Mouse (Mus musculus) G1E (cell line): ENCODE measurements at regions not wholly inside any gene's neighbourhood (a gene's known extent, or its start where the extent isn't known, plus 50 kb on each side); places are given as distances from the start of the nearest gene placed in this dataset.

Experiments used
- ATAC-seq: 2 replicates; pipeline ENCODE4 v1.8.0; 2016; ENCODE audit warnings: mild to moderate bottlenecking; ENCODE audit not compliant: insufficient number of reproducible peaks, poor library complexity, low FRiP score, severe bottlenecking; ENCODE audit errors: extremely low read depth
- DNase-seq: peaks from one replicate; pipeline ENCODE4 v3.0.0; 2012; ENCODE audit warnings: low spot score
- H3K27me3 ChIP-seq: 2 replicates; pipeline ENCODE4 v1.6.1; 2012; ENCODE audit warnings: mild to moderate bottlenecking, low read length, inconsistent platforms; ENCODE audit not compliant: insufficient read depth
- H3K36me3 ChIP-seq: replicated peaks from 2 replicates; pipeline ENCODE3; 2012; ENCODE audit warnings: mild to moderate bottlenecking, inconsistent platforms
- H3K4me1 ChIP-seq: 2 replicates; pipeline ENCODE4 v1.6.1; 2012; ENCODE audit warnings: low read depth, low read length, inconsistent platforms, mixed read lengths; ENCODE audit not compliant: insufficient read depth
- H3K4me3 ChIP-seq: 2 replicates; pipeline ENCODE4 v1.5.1; 2012; ENCODE audit warnings: low read depth, mild to moderate bottlenecking, inconsistent platforms, low read length, moderate library complexity, mixed read lengths
- H3K9me3 ChIP-seq: replicated peaks from 2 replicates; pipeline ENCODE4 v1.6.1; 2012; ENCODE audit warnings: inconsistent platforms
- CTCF ChIP-seq: IDR thresholded peaks from 2 replicates; pipeline ENCODE4 v1.5.1; 2012; ENCODE audit warnings: low read depth, low read length, inconsistent platforms, mixed read lengths
- GATA1 ChIP-seq: IDR thresholded peaks from 2 replicates; pipeline ENCODE4 v1.6.1; 2012; ENCODE audit warnings: borderline replicate concordance, low read length, inconsistent platforms, mixed read lengths
- GATA2 ChIP-seq: IDR thresholded peaks from 2 replicates; pipeline ENCODE4 v1.6.1; 2012; ENCODE audit warnings: low read depth, low read length, inconsistent platforms, borderline replicate concordance
- POLR2AphosphoS5 ChIP-seq: IDR thresholded peaks from 2 replicates; pipeline ENCODE4 v1.6.1; 2012; ENCODE audit warnings: low read depth, low read length, inconsistent platforms; ENCODE audit not compliant: insufficient replicate concordance
- TAL1 ChIP-seq: conservative IDR thresholded peaks from 2 replicates; pipeline ENCODE4 v1.6.1; 2012; ENCODE audit warnings: low read depth, low read length, inconsistent platforms, mixed read lengths

DNA sequence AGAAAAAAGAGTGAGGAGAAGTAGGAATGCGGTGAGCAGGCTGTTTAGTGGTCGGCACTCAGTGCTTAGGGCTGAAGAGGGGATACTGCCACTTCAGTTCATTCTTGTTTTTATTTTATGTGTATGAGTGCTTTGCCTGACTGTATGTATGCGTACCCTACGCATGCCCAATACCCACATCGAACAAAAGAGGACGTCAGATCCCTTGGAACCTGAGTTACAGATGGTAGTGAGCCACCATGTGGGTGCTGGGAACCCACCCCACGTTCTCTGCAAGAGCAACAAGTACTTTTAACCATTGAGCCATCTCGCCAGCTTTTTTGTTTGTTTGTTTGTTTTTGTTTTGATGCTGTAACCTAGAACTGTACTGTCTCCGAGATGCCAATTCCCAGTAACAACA, 65.5 kb downstream of the Ccdc54 start:
- no peaks in the 10 kb centered on the region for H3K36me3 ChIP-seq
- H3K27me3 ChIP-seq, result peaks cover 24% of the 10 kb centered on the region
- no peaks in the 10 kb centered on the region for H3K9me3 ChIP-seq
- ATAC-seq (no peak), DNase-seq (no peak)
- TF ChIP-seq GATA2, result no peak
- no peak for TF ChIP-seq POLR2AphosphoS5
- TF ChIP-seq TAL1, result no peak
- TF ChIP-seq GATA1, result no peak
- TF ChIP-seq CTCF, result no peak
- peaks cover 12% of the 10 kb centered on the region for H3K4me1 ChIP-seq
- H3K4me3 ChIP-seq, result no peak overlapping the region

DNA sequence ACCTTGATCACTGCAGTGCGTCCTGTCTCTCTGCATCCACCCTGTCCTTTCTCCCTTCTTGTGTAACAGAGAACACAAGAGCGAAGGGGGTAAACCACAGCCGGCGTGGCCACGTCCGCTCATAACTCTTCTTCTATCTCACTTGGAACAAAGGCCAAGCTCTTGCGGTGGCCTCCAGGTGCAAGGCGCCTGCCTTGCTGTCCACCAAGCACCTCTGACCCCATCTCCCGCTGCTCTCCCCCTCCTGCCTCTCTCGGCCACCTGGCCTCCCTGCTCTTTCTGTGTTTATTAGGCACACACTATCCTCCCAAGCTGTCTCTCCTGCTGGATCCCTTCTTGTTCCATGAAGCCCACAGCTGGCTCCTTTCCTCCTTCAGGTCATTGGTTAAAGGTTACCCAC, 71.3 kb downstream of the Ccdc54 start:
- Histone ChIP-seq H3K9me3 (no peaks in the 10 kb centered on the region), H3K27me3 (peaks cover 12% of the 10 kb centered on the region), H3K36me3 (no peaks in the 10 kb centered on the region), H3K4me3 (no peak overlapping the region), H3K4me1 (no peaks in the 10 kb centered on the region)
- TF ChIP-seq GATA1, result no peak
- TF ChIP-seq CTCF, result no peak
- TF ChIP-seq TAL1, result no peak
- TF ChIP-seq GATA2, result no peak
- no peak for TF ChIP-seq POLR2AphosphoS5
- no peak for ATAC-seq
- DNase-seq, result no peak

GRCm38 (mm10) chr16:50516579-50516978, 74.4 kb downstream of the Ccdc54 start:
- Histone ChIP-seq H3K36me3 (no peaks in the 10 kb centered on the region), H3K9me3 (no peaks in the 10 kb centered on the region), H3K4me3 (no peak overlapping the region), H3K27me3 (peaks cover 10% of the 10 kb centered on the region), H3K4me1 (no peaks in the 10 kb centered on the region)
- ATAC-seq (no peak), DNase-seq (no peak)
- TF ChIP-seq GATA1, result no peak
- no peak for TF ChIP-seq POLR2AphosphoS5
- TF ChIP-seq CTCF, result no peak
- no peak for TF ChIP-seq GATA2
- no peak for TF ChIP-seq TAL1

- Histone ChIP-seq H3K9me3 (no peaks in the 10 kb centered on the region), H3K27me3 (peaks cover 10% of the 10 kb centered on the region), H3K36me3 (no peaks in the 10 kb centered on the region), H3K4me3 (no peak overlapping the region), H3K4me1 (no peaks in the 10 kb centered on the region)
- DNase-seq, result no peak
- TF ChIP-seq POLR2AphosphoS5 (no peak), CTCF (no peak), GATA1 (no peak), TAL1 (no peak), GATA2 (no peak)
- ATAC-seq, result no peak
Observed at GRCm38 (mm10) chr16:50515039-50515438, 75.9 kb downstream of the Ccdc54 start.

- no peak overlapping the region for H3K4me3 ChIP-seq
- ATAC-seq (no peak), DNase-seq (no peak)
- H3K27me3 ChIP-seq, result peaks cover 12% of the 10 kb centered on the region
- peaks cover 4% of the 10 kb centered on the region; the same call in 1 of the 2 replicates for H3K4me1 ChIP-seq
- H3K36me3 ChIP-seq, result no peaks in the 10 kb centered on the region
- no peak for TF ChIP-seq GATA1
- no peak for TF ChIP-seq POLR2AphosphoS5
- no peak for TF ChIP-seq GATA2
- TF ChIP-seq TAL1, result no peak
- TF ChIP-seq CTCF, result no peak
- no peaks in the 10 kb centered on the region for H3K9me3 ChIP-seq
Observed at GRCm38 (mm10) chr16:50512080-50512479, 78.9 kb downstream of the Ccdc54 start.

DNA sequence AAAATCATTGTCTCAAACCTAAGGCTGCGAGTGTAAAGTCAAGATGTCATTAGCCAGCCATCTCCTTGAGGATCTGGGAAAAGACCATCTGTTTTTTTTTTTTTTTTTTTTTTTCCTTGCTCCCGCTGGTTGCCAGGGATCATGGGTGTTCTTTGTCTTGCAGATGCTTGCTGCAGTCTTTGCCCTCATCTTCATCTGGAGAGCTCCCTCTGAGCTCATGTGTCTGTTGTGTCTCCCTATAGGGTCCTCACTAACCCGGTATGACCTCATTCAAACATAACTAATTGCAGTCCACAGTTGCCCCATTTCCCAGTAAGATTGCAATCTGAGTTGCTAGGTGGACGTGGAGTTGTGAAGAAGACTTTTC, 77.3 kb upstream of the Bbx start:
- peaks cover 8% of the 10 kb centered on the region for H3K27me3 ChIP-seq
- H3K4me3 ChIP-seq, result no peak overlapping the region
- H3K4me1 ChIP-seq, result peaks cover 4% of the 10 kb centered on the region; the same call in 1 of the 2 replicates
- no peak for TF ChIP-seq CTCF
- TF ChIP-seq GATA2, result no peak
- TF ChIP-seq TAL1, result no peak
- no peak for TF ChIP-seq GATA1
- no peak for TF ChIP-seq POLR2AphosphoS5
- no peaks in the 10 kb centered on the region for H3K9me3 ChIP-seq
- ATAC-seq, result no peak
- H3K36me3 ChIP-seq, result no peaks in the 10 kb centered on the region
- no peak for DNase-seq
